ENCODE assay signal across 9 mouse cellular contexts in the genomic region with DNA sequence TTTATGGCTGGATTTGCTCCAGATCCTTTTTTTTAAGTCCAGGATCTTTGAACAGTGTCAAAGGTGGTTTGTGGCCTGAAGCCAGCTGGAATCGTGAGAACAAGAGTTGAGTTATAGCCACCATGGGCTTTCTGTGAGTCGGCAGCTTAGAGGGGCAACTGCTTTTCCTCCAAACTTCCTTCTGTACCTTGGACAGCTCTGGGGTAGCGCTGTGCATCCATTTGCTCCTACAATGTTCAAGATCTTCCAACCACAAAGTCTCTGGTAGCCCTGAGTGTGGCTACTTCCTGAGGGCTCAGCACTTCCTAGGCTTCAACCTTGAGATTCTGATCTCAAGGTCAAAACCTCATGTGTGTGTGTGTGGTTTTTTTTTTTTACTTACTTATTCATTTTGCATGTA.
"Had no signal": no experiment of that assay in that cellular context is flagged by ENCODE, and none has a peak within 500 bp of the region (broad histone marks: within the 10 kb centered on the region; RNA-seq: fewer than 3 reads in every experiment).

No protein-coding gene starts in this region.

- ATAC-seq: liver, embryonic 12.5 days had no signal

- DNase-seq: kidney, postnatal 36 days; layer of hippocampus, adult 9-11 months; left cerebral cortex, postnatal 4 days; right cerebral cortex, postnatal 14 days; thymus, postnatal 36 days had no signal

- H3K4me1 ChIP-seq: limb, embryonic 15.5 days; liver, embryonic 12.5 days; midbrain, embryonic 12.5 days; stomach, embryonic 15.5 days had no signal

- H3K27me3 ChIP-seq: limb, embryonic 15.5 days; liver, embryonic 12.5 days; midbrain, embryonic 12.5 days; stomach, embryonic 15.5 days had no signal

- H3K9ac ChIP-seq: limb, embryonic 15.5 days; liver, embryonic 12.5 days; midbrain, embryonic 12.5 days; stomach, embryonic 15.5 days had no signal

- H3K4me2 ChIP-seq: limb, embryonic 15.5 days; liver, embryonic 12.5 days; midbrain, embryonic 12.5 days; stomach, embryonic 15.5 days had no signal

- H3K4me3 ChIP-seq: limb, embryonic 15.5 days; liver, embryonic 12.5 days; midbrain, embryonic 12.5 days; stomach, embryonic 15.5 days had no signal

- H3K36me3 ChIP-seq: limb, embryonic 15.5 days; liver, embryonic 12.5 days; midbrain, embryonic 12.5 days; stomach, embryonic 15.5 days had no signal

- H3K27ac ChIP-seq: limb, embryonic 15.5 days; liver, embryonic 12.5 days; midbrain, embryonic 12.5 days; stomach, embryonic 15.5 days had no signal

- H3K9me3 ChIP-seq: limb, embryonic 15.5 days; liver, embryonic 12.5 days; midbrain, embryonic 12.5 days; stomach, embryonic 15.5 days had no signal
